Mouse (Mus musculus) myocyte (in vitro differentiated cells): ENCODE data around the gene Mapk14.

Experiments used
- E2F4 ChIP-seq: IDR thresholded peaks from one replicate; pipeline ENCODE4 v1.6.1; 2011; ENCODE audit warnings: mild to moderate bottlenecking, control low read depth, moderate library complexity; ENCODE audit not compliant: insufficient read depth
- MYOG ChIP-seq, 3 experiments: IDR thresholded peaks; one replicate each; pipeline ENCODE4 v1.6.1; 2011; ENCODE audit warnings: control low read depth in 2 of 3, low read depth in 2 of 3, mild to moderate bottlenecking in 2 of 3; ENCODE audit not compliant: insufficient read length in 2 of 3, control insufficient read depth in 1 of 3, insufficient read depth in 1 of 3
- POLR2A ChIP-seq: IDR thresholded peaks from one replicate; pipeline ENCODE4 v1.6.1; 2011; ENCODE audit warnings: low read depth, mild to moderate bottlenecking, control low read depth, moderate library complexity; ENCODE audit not compliant: insufficient read length
- USF1 ChIP-seq: IDR thresholded peaks from one replicate; pipeline ENCODE4 v1.6.1; 2011; ENCODE audit warnings: low read depth, mild to moderate bottlenecking, control low read depth, moderate library complexity

DNA sequence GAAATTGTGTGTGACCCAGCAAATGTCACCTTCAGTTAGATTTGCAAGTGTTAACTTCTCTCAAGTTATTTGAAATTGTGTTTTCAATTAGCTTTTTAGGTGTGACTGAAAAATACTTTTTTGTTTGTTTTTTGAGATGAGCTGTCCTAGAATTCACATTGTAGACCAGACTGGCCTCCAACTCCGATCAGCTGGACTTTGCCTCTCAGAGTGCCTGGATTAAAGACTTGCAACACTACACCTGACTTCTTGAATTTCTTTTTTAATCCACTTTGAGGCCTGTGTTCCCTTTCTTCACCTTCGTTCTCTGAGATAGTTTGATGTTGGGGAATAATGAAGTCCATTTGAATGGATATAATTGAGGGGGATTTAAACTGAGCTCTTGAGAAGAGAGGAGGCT lies 2.9 kb downstream of the Mapk14 start:
- TF ChIP-seq POLR2A (no peak), MYOG (IDR thresholded peaks at IDR 0.05; ENCODE audit: control insufficient read depth in 1 of 3, insufficient read depth in 1 of 3, insufficient read length in 2 of 3, low read depth in 2 of 3) (no peak), E2F4 (no peak), USF1 (no peak)
